Comparison of ENCODE assay signal across 1 mouse cellular context in the genomic region with DNA sequence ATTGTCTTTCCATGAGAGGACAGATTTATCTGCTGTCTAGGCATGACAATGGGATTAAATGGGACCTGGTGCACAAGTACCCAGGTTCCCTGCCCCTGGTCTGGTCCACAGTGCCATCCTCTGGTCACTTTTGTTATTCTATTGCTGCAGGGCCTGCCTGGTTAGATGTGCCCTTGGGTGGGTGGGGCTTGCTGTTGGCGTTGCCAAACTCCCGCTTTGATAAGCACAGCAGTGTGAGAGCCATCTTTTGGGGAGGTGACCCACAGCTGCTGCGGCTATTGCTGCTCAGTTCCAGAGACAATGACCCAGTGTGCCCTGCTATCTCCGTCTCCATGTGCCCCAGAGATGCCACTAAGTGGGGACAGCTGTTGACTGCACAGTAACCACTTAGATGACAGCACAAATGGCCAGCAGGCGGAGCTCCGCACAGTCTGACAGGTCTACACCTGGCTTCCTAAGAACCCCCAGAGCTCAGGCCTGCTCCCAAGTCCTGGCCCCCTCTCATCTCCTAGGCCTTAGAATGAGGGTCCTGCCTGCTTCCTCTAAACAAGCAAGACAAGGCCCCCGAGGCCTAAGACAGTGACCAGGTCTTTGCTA.
TF ChIP-seq lines count a peak whose summit lies in the region.

No protein-coding gene starts in this region.

TF ChIP-seq in MEL, 35 proteins besides CTCF, POLR2A, EP300 and RAD21 (continued from another document):
- TF ChIP-seq ZC3H11A (IDR thresholded peaks at IDR 0.05; ENCODE audit: low read depth, low read length) (peak; percentile 31; the same call in 1 of the 2 replicates), TBP (IDR thresholded peaks at IDR 0.05; ENCODE audit: low read depth, low read length) (no peak), POLR2AphosphoS5 (IDR thresholded peaks at IDR 0.05; ENCODE audit: borderline replicate concordance, low read depth, low read length) (no peak)
